Mouse (Mus musculus) embryonic facial prominence, embryonic 12.5 days (tissue): Measurements from ENCODE around the gene Parvb. TPM values are rescaled to one million over a fixed set of nuclear protein-coding genes. Genes with fewer than 3 reads are reported as not detected.
A peak's percentile ranks its signal among the peaks of the same experiment; 100 is the strongest.

Experiments used
- ATAC-seq: fragments of 200-750 bp; cut with Nextera tagmentation; 2 replicates; pipeline ENCODE4 v1.8.0; 2017; ENCODE audit not compliant: insufficient number of reproducible peaks, insufficient read depth, low FRiP score, low TSS enrichment
- H3K27ac ChIP-seq: fragments of 300-500 bp; sonication (generic); 2 replicates; pipeline ENCODE4 v1.5.1; 2016; ENCODE audit warnings: mild to moderate bottlenecking
- H3K27me3 ChIP-seq: fragments of 300-500 bp; sonication (generic); 2 replicates; pipeline ENCODE4 v1.6.1; 2016; ENCODE audit warnings: mild to moderate bottlenecking, moderate library complexity
- H3K36me3 ChIP-seq: fragments of 300-500 bp; sonication (generic); 2 replicates; pipeline ENCODE4 v1.6.1; 2016; ENCODE audit warnings: mild to moderate bottlenecking
- H3K4me1 ChIP-seq: fragments of 300-500 bp; sonication (generic); 2 replicates; pipeline ENCODE4 v1.6.1; 2016
- H3K4me2 ChIP-seq: fragments of 300-500 bp; sonication (generic); replicated peaks from 2 replicates; pipeline ENCODE4 v1.6.1; 2016; ENCODE audit warnings: mild to moderate bottlenecking, moderate library complexity
- H3K4me3 ChIP-seq: fragments of 300-500 bp; sonication (generic); 2 replicates; pipeline ENCODE4 v1.5.1; 2016; ENCODE audit warnings: mild to moderate bottlenecking
- H3K9ac ChIP-seq: fragments of 300-500 bp; sonication (generic); 2 replicates; pipeline ENCODE4 v1.6.1; 2016; ENCODE audit warnings: mild to moderate bottlenecking, moderate library complexity
- H3K9me3 ChIP-seq: fragments of 300-500 bp; sonication (generic); 2 replicates; pipeline ENCODE4 v1.6.1; 2016; ENCODE audit warnings: mild to moderate bottlenecking, moderate library complexity
- WGBS: fragments of 180-500 bp; shearing (Covaris S2); methylation state at CpG from one replicate; pipeline ENCODE4 v1.1.7; 2016; 5-methylcytosine and 5-hydroxymethylcytosine counted together
- polyA plus RNA-seq: library from polyadenylated mRNA; unstranded; fragments of >200 nt; fragmentation: Nextera tagmentation; extraction: Ambion mirVana; gene quantifications from 2 replicates; pipeline ENCODE4 v1.2.1, GENCODE M21; 2016

Gene Parvb
- polyA plus RNA-seq, 1 experiment from 2014 or later, result 4.3 TPM

GRCm38 (mm10) chr15:84241520-84241919 is 9.7 kb downstream of the Parvb start:
- peak; percentile 79; the same call in 1 of the 2 replicates for ATAC-seq
- no peak overlapping the region for H3K9ac ChIP-seq
- no peak overlapping the region for H3K4me3 ChIP-seq
- H3K27ac ChIP-seq, result peak overlapping the region; percentile 64; the same call in 1 of the 2 replicates
- no peaks in the 10 kb centered on the region for H3K9me3 ChIP-seq
- H3K36me3 ChIP-seq, result no peaks in the 10 kb centered on the region
- H3K4me1 ChIP-seq, result peaks cover 23% of the 10 kb centered on the region
- H3K4me2 ChIP-seq, result no peak overlapping the region
- WGBS, result 20% methylated on average over 7 of the region's 7 CpGs
- no peaks in the 10 kb centered on the region for H3K27me3 ChIP-seq

GRCm38 (mm10) chr15:84245104-84245503 is 13.3 kb downstream of the Parvb start:
- H3K9ac ChIP-seq, result no peak overlapping the region

DNA sequence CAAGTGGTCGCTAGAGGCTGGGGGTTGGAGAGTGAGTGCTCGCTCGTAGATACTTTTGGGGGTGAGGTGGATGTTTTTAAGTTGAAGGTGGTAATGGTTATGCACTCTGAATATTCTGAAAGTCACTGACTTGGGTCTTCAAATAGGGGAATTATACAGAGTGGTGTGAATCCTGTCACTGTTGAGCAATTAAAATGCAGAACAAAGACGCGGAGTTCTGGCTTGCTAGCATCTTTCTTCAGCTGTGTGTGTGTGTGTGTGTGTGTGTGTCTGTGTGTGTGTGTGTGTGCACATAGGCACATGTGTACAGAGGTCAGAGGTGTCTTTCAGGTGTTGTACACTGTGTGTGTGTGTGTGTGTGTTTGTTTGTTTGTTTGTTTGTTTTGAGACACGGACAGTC is 14.4 kb downstream of the Parvb start:
- no peaks in the 10 kb centered on the region for H3K27me3 ChIP-seq
- H3K4me3 ChIP-seq, result no peak overlapping the region
- no peak for ATAC-seq
- no peak overlapping the region for H3K9ac ChIP-seq
- peaks cover 11% of the 10 kb centered on the region for H3K4me1 ChIP-seq
- H3K36me3 ChIP-seq, result no peaks in the 10 kb centered on the region
- 90% methylated on average over 6 of the region's 6 CpGs for WGBS
- no peaks in the 10 kb centered on the region for H3K9me3 ChIP-seq
- H3K4me2 ChIP-seq, result no peak overlapping the region
- H3K27ac ChIP-seq, result no peak overlapping the region

More at GRCm38 (mm10) chr15:84245104-84245503, 13.3 kb downstream of the Parvb start:
- Histone ChIP-seq H3K36me3 (no peaks in the 10 kb centered on the region), H3K9me3 (no peaks in the 10 kb centered on the region), H3K27me3 (no peaks in the 10 kb centered on the region), H3K4me1 (peaks cover 10% of the 10 kb centered on the region), H3K27ac (no peak overlapping the region), H3K4me2 (no peak overlapping the region), H3K4me3 (no peak overlapping the region)
- WGBS, result 78% methylated on average over 7 of the region's 7 CpGs
- ATAC-seq, result no peak

GRCm38 (mm10) chr15:84247309-84247708 is 15.5 kb downstream of the Parvb start:
- no peak for ATAC-seq
- Histone ChIP-seq H3K4me1 (0 out of 2 replicates have a peak, but pooled peaks cover 12% of the 10 kb centered on the region), H3K9me3 (no peaks in the 10 kb centered on the region), H3K4me3 (no peak overlapping the region), H3K27ac (no peak overlapping the region), H3K4me2 (no peak overlapping the region), H3K27me3 (no peaks in the 10 kb centered on the region), H3K36me3 (no peaks in the 10 kb centered on the region), H3K9ac (no peak overlapping the region)
- 94% methylated on average over 3 of the region's 3 CpGs for WGBS

- H3K4me1 ChIP-seq, result peaks cover 22% of the 10 kb centered on the region
- peaks cover 3% of the 10 kb centered on the region; the same call in 1 of the 2 replicates for H3K27me3 ChIP-seq
- ATAC-seq, result no peak
- H3K36me3 ChIP-seq, result no peaks in the 10 kb centered on the region
- H3K4me3 ChIP-seq, result no peak overlapping the region
- no peak overlapping the region for H3K9ac ChIP-seq
- no peaks in the 10 kb centered on the region for H3K9me3 ChIP-seq
- 42% methylated on average over 13 of the region's 13 CpGs for WGBS
- peak overlapping the region; percentile 55 for H3K27ac ChIP-seq
- no peak overlapping the region for H3K4me2 ChIP-seq
Measured at GRCm38 (mm10) chr15:84251227-84251626, 19.4 kb downstream of the Parvb start.

DNA sequence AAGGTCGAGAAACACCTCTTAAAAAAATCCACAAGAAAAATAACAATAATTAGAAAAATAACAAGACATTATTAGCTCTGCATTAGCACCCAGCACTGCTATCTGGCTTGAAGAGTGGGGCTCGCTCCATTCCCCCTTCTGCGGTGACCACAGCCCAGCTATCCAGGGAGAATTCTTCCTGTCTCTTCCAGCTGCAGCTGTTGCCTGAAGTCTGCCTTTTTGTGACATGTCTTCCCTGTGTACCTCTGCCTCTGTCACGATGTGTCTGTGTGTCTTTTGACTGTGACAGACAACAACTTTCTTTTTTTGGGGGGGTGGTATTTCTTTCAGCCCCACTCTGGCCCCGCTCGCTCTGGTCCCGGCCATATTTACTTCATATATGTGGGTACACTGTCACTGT is 20.8 kb downstream of the Parvb start:
- WGBS, result 91% methylated on average over 7 of the region's 7 CpGs
- no peak overlapping the region for H3K4me2 ChIP-seq
- no peaks in the 10 kb centered on the region for H3K9me3 ChIP-seq

DNA sequence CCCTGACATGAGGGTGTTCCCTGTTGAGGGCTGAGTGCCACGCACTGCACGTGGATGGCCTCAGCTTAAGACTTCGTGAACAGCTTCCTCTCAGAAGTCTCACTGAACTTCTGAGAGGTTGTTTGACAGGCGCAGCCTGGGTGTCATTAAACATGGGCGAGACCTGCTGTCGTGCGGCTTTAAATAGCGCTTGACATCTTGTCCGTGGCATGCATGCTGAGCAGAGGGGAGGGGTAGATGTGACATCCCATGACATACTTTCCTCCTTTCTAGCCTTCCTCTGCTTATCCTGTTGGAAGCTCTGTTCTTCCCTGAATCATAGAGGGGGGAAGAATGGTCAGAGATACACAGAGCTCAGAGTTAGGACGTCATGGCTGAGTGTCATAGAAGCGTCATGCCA is 21.9 kb downstream of the Parvb start:
- no peaks in the 10 kb centered on the region for H3K36me3 ChIP-seq
- no peaks in the 10 kb centered on the region for H3K9me3 ChIP-seq
- no peak overlapping the region for H3K4me2 ChIP-seq
- H3K4me3 ChIP-seq, result no peak overlapping the region
- WGBS, result 58% methylated on average over 11 of the region's 11 CpGs
- ATAC-seq, result no peak
- no peak overlapping the region for H3K9ac ChIP-seq
- H3K4me1 ChIP-seq, result peaks cover 31% of the 10 kb centered on the region
- peaks cover 7% of the 10 kb centered on the region; the same call in 1 of the 2 replicates for H3K27me3 ChIP-seq
- no peak overlapping the region for H3K27ac ChIP-seq

More for the DNA sequence above, 20.8 kb downstream of the Parvb start:
- Histone ChIP-seq H3K27ac (no peak overlapping the region), H3K9ac (no peak overlapping the region), H3K4me1 (peaks cover 31% of the 10 kb centered on the region), H3K4me3 (no peak overlapping the region), H3K27me3 (peaks cover 7% of the 10 kb centered on the region; the same call in 1 of the 2 replicates), H3K36me3 (no peaks in the 10 kb centered on the region)
- no peak for ATAC-seq

DNA sequence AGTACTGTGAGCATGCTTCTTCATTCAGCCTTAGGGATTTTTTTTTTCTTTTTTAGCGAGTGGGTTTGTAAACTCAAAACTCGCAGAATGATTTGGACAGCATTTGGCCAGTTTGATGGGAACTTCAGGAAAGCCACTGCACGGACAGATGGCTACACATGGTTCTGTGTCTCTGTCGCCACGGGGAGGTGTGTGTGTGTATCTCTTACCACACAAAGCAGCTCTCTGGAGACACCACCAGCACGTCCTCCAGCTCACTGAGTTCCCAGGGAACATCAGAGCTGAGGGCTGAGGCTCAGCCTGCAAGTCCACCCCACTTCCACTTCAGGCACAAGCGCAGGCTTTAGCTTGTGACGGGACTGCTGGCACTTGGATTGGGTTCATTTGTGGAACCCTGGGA is 22.5 kb downstream of the Parvb start:
- Histone ChIP-seq H3K27me3 (peaks cover 7% of the 10 kb centered on the region; the same call in 1 of the 2 replicates), H3K36me3 (no peaks in the 10 kb centered on the region), H3K4me1 (peaks cover 31% of the 10 kb centered on the region), H3K9me3 (no peaks in the 10 kb centered on the region), H3K9ac (no peak overlapping the region), H3K27ac (no peak overlapping the region), H3K4me3 (no peak overlapping the region), H3K4me2 (no peak overlapping the region)
- 65% methylated on average over 8 of the region's 8 CpGs for WGBS
- no peak for ATAC-seq

- no peak overlapping the region for H3K9ac ChIP-seq
- H3K36me3 ChIP-seq, result no peaks in the 10 kb centered on the region
- ATAC-seq, result no peak
- peaks cover 25% of the 10 kb centered on the region for H3K4me1 ChIP-seq
- peaks cover 7% of the 10 kb centered on the region; the same call in 1 of the 2 replicates for H3K27me3 ChIP-seq
- no peak overlapping the region for H3K4me3 ChIP-seq
- WGBS, result 78% methylated on average over 12 of the region's 12 CpGs
- H3K9me3 ChIP-seq, result no peaks in the 10 kb centered on the region
- H3K4me2 ChIP-seq, result no peak overlapping the region
- H3K27ac ChIP-seq, result no peak overlapping the region
Measured at GRCm38 (mm10) chr15:84256254-84256850, 24.5 kb downstream of the Parvb start.

GRCm38 (mm10) chr15:84256864-84257263 is 25.0 kb downstream of the Parvb start:
- Histone ChIP-seq H3K9ac (no peak overlapping the region), H3K27me3 (peaks cover 7% of the 10 kb centered on the region; the same call in 1 of the 2 replicates), H3K9me3 (no peaks in the 10 kb centered on the region), H3K4me3 (no peak overlapping the region), H3K36me3 (no peaks in the 10 kb centered on the region), H3K4me2 (no peak overlapping the region), H3K27ac (no peak overlapping the region), H3K4me1 (peaks cover 20% of the 10 kb centered on the region)
- WGBS, result 92% methylated on average over 5 of the region's 5 CpGs
- no peak for ATAC-seq

DNA sequence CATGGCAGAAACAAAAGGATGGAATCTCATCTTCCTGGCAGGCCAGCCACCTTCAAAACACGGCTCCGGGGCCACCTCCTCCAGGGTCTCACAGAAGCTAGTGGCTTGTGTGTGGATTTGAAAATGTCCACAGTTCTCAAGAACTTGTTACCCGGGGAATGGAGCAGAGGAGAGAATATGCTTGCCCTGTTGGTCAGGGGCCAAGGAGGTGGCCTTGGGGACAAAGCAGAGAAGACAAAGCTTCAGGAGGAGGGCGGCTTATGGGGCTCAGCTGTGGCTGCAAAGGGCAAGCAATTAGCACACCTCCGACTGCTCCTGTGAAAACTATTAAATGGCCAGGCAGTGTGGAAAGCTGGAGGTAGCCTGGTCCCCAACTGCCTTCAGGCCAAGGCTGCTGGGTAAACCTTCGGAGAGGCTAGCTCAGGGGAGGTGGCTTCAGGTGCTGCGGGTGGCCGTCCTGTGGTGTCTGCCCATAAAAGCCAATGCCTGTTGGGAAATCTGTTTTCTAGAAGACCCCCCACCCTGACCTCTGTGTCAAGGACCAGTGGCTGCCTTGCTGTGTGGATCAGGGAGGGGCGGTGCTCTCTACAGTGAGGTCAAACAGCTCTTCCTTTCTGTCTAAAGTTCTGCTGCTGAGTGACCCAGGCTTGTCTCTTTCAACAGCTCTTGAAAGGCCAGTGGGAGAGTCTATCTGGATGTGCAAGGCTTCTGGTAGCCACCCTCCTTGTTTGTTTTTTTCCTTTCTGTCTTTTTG is 26.9 kb downstream of the Parvb start:
- H3K27ac ChIP-seq, result no peak overlapping the region
- no peak overlapping the region for H3K9ac ChIP-seq
- H3K4me3 ChIP-seq, result no peak overlapping the region
- peaks cover 7% of the 10 kb centered on the region; the same call in 1 of the 2 replicates for H3K27me3 ChIP-seq
- H3K36me3 ChIP-seq, result no peaks in the 10 kb centered on the region
- H3K4me2 ChIP-seq, result no peak overlapping the region
- peaks cover 12% of the 10 kb centered on the region; the same call in 1 of the 2 replicates for H3K4me1 ChIP-seq
- no peak for ATAC-seq
- H3K9me3 ChIP-seq, result no peaks in the 10 kb centered on the region
- WGBS, result 64% methylated on average over 9 of the region's 9 CpGs
